Mouse (Mus musculus): ENCODE results near the gene Olfr90.

The Olfr90 gene

GRCm38 (mm10) chr17:37061435-37061834 lies 26.9 kb downstream of the Olfr90 start:
- DNase-seq (ENCODE audit: low read depth) = no peak

- no peak for DNase-seq (ENCODE audit: low read depth)
Observed at GRCm38 (mm10) chr17:37056957-37057356, 31.3 kb downstream of the Olfr90 start.

- DNase-seq (ENCODE audit: low read depth) = no peak
Observed at GRCm38 (mm10) chr17:37051745-37052144, 36.6 kb downstream of the Olfr90 start.

GRCm38 (mm10) chr17:37050876-37051275 lies 37.4 kb downstream of the Olfr90 start:
- DNase-seq (ENCODE audit: low read depth) = peak; percentile 17

- peak; percentile 37 for DNase-seq (ENCODE audit: low read depth)
Observed at GRCm38 (mm10) chr17:37050399-37050798, 37.9 kb downstream of the Olfr90 start.

- DNase-seq (ENCODE audit: low read depth) = peak; percentile 62
Observed at GRCm38 (mm10) chr17:37049570-37050310, 38.6 kb downstream of the Olfr90 start.

- DNase-seq (ENCODE audit: low read depth) = no peak
Observed at GRCm38 (mm10) chr17:37048383-37048782, 39.9 kb downstream of the Olfr90 start.

- peak; percentile 67 for DNase-seq (ENCODE audit: low read depth)
Observed at GRCm38 (mm10) chr17:37047981-37048380, 40.3 kb downstream of the Olfr90 start.

- DNase-seq (ENCODE audit: low read depth) = peak; percentile 31
Observed at GRCm38 (mm10) chr17:37047332-37047976, 40.8 kb downstream of the Olfr90 start.

- DNase-seq (ENCODE audit: low read depth) = peak; percentile 61
Observed at GRCm38 (mm10) chr17:37046312-37047112, 41.8 kb downstream of the Olfr90 start.

GRCm38 (mm10) chr17:37045611-37046311 lies 42.5 kb downstream of the Olfr90 start, which contains the start of gene Gabbr1:
Gabbr1 (plus strand) TSS chr17:37045966.
- DNase-seq (ENCODE audit: low read depth) = peak; percentile 84

GRCm38 (mm10) chr17:37044651-37045244 lies 43.6 kb downstream of the Olfr90 start:
- peak; percentile 13 for DNase-seq (ENCODE audit: low read depth)

GRCm38 (mm10) chr17:37039127-37039894 lies 49.0 kb downstream of the Olfr90 start:
- DNase-seq (ENCODE audit: low read depth) = no peak

Measured in naive thymus-derived CD4-positive, alpha-beta T cell, adult 2 months (primary cell).